Mouse (Mus musculus) heart, embryonic 13.5 days (tissue): ENCODE data around the gene Anapc4. TPM values are rescaled to one million over a fixed set of nuclear protein-coding genes. Genes with fewer than 3 reads are reported as not detected.
A peak's percentile ranks its signal among the peaks of the same experiment; 100 is the strongest.

Experiments
- ATAC-seq: fragments of 200-750 bp; cut with Nextera tagmentation; 2 replicates; pipeline ENCODE4 v1.8.0; 2017; ENCODE audit warnings: moderate TSS enrichment; ENCODE audit not compliant: insufficient number of reproducible peaks, low FRiP score, low TSS enrichment; ENCODE audit errors: extremely low read depth
- H3K27ac ChIP-seq: fragments of 300-500 bp; sonication (generic); replicated peaks from 2 replicates; pipeline ENCODE4 v1.5.1; 2015; ENCODE audit warnings: moderate library complexity, mild to moderate bottlenecking, inconsistent platforms
- H3K27me3 ChIP-seq: fragments of 300-500 bp; sonication (generic); replicated peaks from 2 replicates; pipeline ENCODE4 v1.6.1; 2015; ENCODE audit warnings: mild to moderate bottlenecking, inconsistent platforms
- H3K36me3 ChIP-seq: fragments of 300-500 bp; sonication (generic); 2 replicates; pipeline ENCODE4 v1.6.1; 2015; ENCODE audit warnings: mild to moderate bottlenecking, inconsistent platforms
- H3K4me1 ChIP-seq: fragments of 300-500 bp; sonication (generic); 2 replicates; pipeline ENCODE4 v1.6.1; 2015; ENCODE audit warnings: inconsistent platforms
- H3K4me2 ChIP-seq: fragments of 300-500 bp; sonication (generic); 2 replicates; pipeline ENCODE4 v1.6.1; 2015; ENCODE audit warnings: inconsistent platforms, mild to moderate bottlenecking, moderate library complexity
- H3K4me3 ChIP-seq: fragments of 300-500 bp; sonication (generic); 2 replicates; pipeline ENCODE4 v1.5.1; 2015; ENCODE audit warnings: moderate library complexity, mild to moderate bottlenecking, inconsistent platforms
- H3K9ac ChIP-seq: fragments of 300-500 bp; sonication (generic); 2 replicates; pipeline ENCODE4 v1.6.1; 2015; ENCODE audit warnings: inconsistent platforms, mild to moderate bottlenecking, moderate library complexity
- H3K9me3 ChIP-seq: fragments of 300-500 bp; sonication (generic); 2 replicates; pipeline ENCODE4 v1.6.1; 2016; ENCODE audit warnings: inconsistent platforms
- WGBS: fragments of 180-500 bp; shearing (Covaris S2); methylation state at CpG from one replicate; pipeline ENCODE4 v1.1.7; 2015; ENCODE audit warnings: mixed read lengths; 5-methylcytosine and 5-hydroxymethylcytosine counted together
- polyA plus RNA-seq: library from polyadenylated mRNA; unstranded; fragments of >200 nt; fragmentation: Nextera tagmentation; extraction: Ambion mirVana; gene quantifications from 2 replicates; pipeline ENCODE4 v1.2.1, GENCODE M21; 2015

The Anapc4 gene
- polyA plus RNA-seq, 1 experiment from 2014 or later = 65.8 TPM

DNA sequence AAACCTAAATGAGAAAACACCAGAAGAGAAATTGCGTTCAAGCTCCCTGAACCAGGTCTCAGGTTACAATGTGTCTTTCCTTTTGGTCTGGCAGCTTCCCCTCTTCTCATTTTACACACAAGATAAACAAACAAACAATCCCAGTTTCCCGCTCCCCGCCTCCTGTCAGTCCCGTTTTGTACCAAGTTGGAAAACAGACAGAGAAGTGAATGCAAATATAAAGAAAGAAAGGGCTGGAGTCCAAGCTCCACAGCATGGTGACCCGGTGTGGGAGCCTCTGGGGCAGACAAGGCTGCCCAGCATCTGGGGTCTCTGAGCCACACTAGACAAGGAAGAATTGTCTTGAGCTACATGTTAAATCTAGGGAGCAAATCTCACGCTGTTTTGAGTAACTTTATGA is 70.9 kb downstream of the Anapc4 start:
- no peak overlapping the region for H3K4me3 ChIP-seq
- H3K36me3 ChIP-seq = no peaks in the 10 kb centered on the region
- H3K9me3 ChIP-seq = no peaks in the 10 kb centered on the region
- ATAC-seq = no peak
- H3K4me1 ChIP-seq = peaks cover 7% of the 10 kb centered on the region; the same call in 1 of the 2 replicates
- H3K4me2 ChIP-seq = no peak overlapping the region
- WGBS = 32% methylated on average over 6 of the region's 6 CpGs
- no peaks in the 10 kb centered on the region for H3K27me3 ChIP-seq
- no peak overlapping the region for H3K9ac ChIP-seq
- H3K27ac ChIP-seq = no peak overlapping the region

- Histone ChIP-seq H3K27ac (no peak overlapping the region), H3K4me1 (peaks cover 18% of the 10 kb centered on the region), H3K27me3 (no peaks in the 10 kb centered on the region), H3K4me3 (no peak overlapping the region), H3K36me3 (no peaks in the 10 kb centered on the region), H3K9me3 (no peaks in the 10 kb centered on the region), H3K4me2 (no peak overlapping the region), H3K9ac (no peak overlapping the region)
- no peak for ATAC-seq
- WGBS = 74% methylated on average over 3 of the region's 3 CpGs
These were observed 74.4 kb downstream of the Anapc4 start for GRCm38 (mm10) chr5:52908246-52908645.

GRCm38 (mm10) chr5:52910159-52910591 is 76.4 kb downstream of the Anapc4 start:
- H3K27ac ChIP-seq = 0 out of 2 replicates have a peak overlapping the region, but pooled peaks have one; percentile 48
- peak overlapping the region; percentile 69 for H3K4me2 ChIP-seq
- no peaks in the 10 kb centered on the region for H3K36me3 ChIP-seq
- H3K9ac ChIP-seq = peak overlapping the region; percentile 56
- WGBS = 16% methylated on average over 12 of the region's 12 CpGs
- peak overlapping the region; percentile 46 for H3K4me3 ChIP-seq
- H3K27me3 ChIP-seq = no peaks in the 10 kb centered on the region
- no peaks in the 10 kb centered on the region for H3K9me3 ChIP-seq
- peaks cover 11% of the 10 kb centered on the region for H3K4me1 ChIP-seq
- ATAC-seq = no peak

- H3K27me3 ChIP-seq = no peaks in the 10 kb centered on the region
- no peak overlapping the region for H3K4me2 ChIP-seq
- no peak overlapping the region for H3K9ac ChIP-seq
- 85% methylated on average over 10 of the region's 10 CpGs for WGBS
- no peak for ATAC-seq
- H3K36me3 ChIP-seq = no peaks in the 10 kb centered on the region
- peaks cover 11% of the 10 kb centered on the region for H3K4me1 ChIP-seq
- no peaks in the 10 kb centered on the region for H3K9me3 ChIP-seq
- no peak overlapping the region for H3K4me3 ChIP-seq
- H3K27ac ChIP-seq = no peak overlapping the region
These were observed 77.6 kb downstream of the Anapc4 start for GRCm38 (mm10) chr5:52911286-52911870.

DNA sequence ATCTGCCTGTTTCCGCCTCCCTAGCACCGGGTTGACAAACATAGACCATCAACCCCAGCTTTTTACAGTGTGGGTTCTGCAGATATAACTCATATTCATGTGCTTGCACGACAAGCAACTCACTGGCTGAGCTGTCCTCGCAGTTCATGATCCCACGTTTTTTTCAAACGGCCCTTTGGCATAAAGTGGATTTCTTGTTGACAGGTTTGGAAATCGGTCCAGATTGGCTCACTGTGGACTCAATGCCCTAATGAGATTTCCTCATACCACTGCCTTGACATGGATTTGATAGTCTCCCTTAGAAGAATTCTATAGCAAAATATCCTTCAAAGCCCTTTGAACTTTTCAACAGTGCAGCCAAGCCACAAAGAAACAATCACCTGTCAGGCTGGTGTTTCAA is 79.9 kb downstream of the Anapc4 start:
- 68% methylated on average over 7 of the region's 7 CpGs for WGBS
- peaks cover 11% of the 10 kb centered on the region for H3K4me1 ChIP-seq
- H3K4me2 ChIP-seq = no peak overlapping the region
- no peak overlapping the region for H3K27ac ChIP-seq
- ATAC-seq = no peak
- H3K36me3 ChIP-seq = no peaks in the 10 kb centered on the region
- no peaks in the 10 kb centered on the region for H3K9me3 ChIP-seq
- H3K9ac ChIP-seq = no peak overlapping the region
- no peaks in the 10 kb centered on the region for H3K27me3 ChIP-seq
- H3K4me3 ChIP-seq = no peak overlapping the region

- no peak overlapping the region for H3K27ac ChIP-seq
- no peak overlapping the region for H3K4me3 ChIP-seq
- H3K4me2 ChIP-seq = no peak overlapping the region
- H3K27me3 ChIP-seq = no peaks in the 10 kb centered on the region
- WGBS = 68% methylated on average over 6 of the region's 6 CpGs
- H3K9me3 ChIP-seq = no peaks in the 10 kb centered on the region
- no peaks in the 10 kb centered on the region for H3K36me3 ChIP-seq
- no peak overlapping the region for H3K9ac ChIP-seq
- H3K4me1 ChIP-seq = no peaks in the 10 kb centered on the region
- no peak for ATAC-seq
These were observed 82.4 kb downstream of the Anapc4 start for GRCm38 (mm10) chr5:52916186-52916585.

Other genes with a start within 250 kb of the Anapc4 start
- 4.9 and 5.0 TPM in 2 replicates for gene Sepsecs, start 164.3 kb upstream of the Anapc4 start, polyA plus RNA-seq
- 6.2 and 6.9 TPM in 2 replicates for gene Pi4k2b, start 92.4 kb upstream of the Anapc4 start, polyA plus RNA-seq
- gene Zcchc4, start 58.6 kb upstream of the Anapc4 start, polyA plus RNA-seq = 10.3 and 10.9 TPM in 2 replicates
- gene Slc34a2, start 204.1 kb downstream of the Anapc4 start, polyA plus RNA-seq = not detected in 2 replicates